Mouse (Mus musculus): ENCODE data around the gene Znrf1. TPM values are rescaled to one million over a fixed set of nuclear protein-coding genes. Genes with fewer than 3 reads are reported as not detected.
A peak's percentile ranks its signal among the peaks of the same experiment; 100 is the strongest.

Gene Znrf1
- polyA plus RNA-seq, 1 experiment from 2014 or later: 66.0 TPM

DNA sequence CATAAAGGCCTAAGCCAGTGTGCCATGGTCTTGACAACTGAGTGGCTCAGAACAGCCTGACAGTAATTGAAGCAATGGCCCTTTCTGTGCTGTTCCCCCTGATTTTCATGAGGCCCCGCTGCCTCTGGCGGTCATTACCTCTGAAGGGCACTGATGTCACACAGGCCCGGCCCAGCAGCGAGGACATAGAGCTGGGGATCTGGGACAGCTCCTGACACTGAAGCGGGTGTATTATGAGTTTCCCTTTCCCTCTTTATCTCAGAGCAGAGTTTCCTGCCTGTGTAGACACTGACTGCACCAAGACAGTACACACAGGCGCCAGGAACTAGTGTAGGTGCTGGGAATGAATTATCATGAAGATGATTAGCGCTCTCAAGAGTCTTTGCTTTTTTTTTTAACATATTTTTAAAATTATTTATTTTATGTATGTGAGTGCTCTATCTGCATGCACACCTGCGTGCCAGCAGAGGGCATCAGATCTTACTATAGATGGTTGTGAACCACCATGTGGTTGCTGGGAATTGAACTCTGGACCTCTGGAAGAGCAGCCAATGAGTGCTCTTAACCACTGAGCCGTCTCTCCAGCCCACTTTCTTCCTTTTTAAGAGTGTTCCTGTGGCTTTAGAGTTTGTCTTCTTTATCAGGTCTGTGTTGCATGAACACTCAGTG lies 7.9 kb downstream of the Znrf1 start:
- Histone ChIP-seq H3K4me1 (replicated peaks; ENCODE audit: control insufficient read depth, insufficient read depth, low read length) (peaks cover 24% of the 10 kb centered on the region), H3K4me3 (replicated peaks; ENCODE audit: low read length) (no peak overlapping the region), H3K9me3 (ENCODE audit: control insufficient read depth, low read length) (no peaks in the 10 kb centered on the region), H3K27ac (ENCODE audit: low read length) (no peak overlapping the region), H3K36me3 (ENCODE audit: control insufficient read depth, insufficient read depth) (no peaks in the 10 kb centered on the region), H3K4me2 (ENCODE audit: low read length) (no peak overlapping the region), H3K27me3 (replicated peaks; ENCODE audit: control insufficient read depth, insufficient read depth, low read length) (no peaks in the 10 kb centered on the region), H3K9ac (replicated peaks; ENCODE audit: low read depth, low read length) (no peak overlapping the region)
- 81% methylated on average over 9 of the region's 9 CpGs for WGBS
- ATAC-seq: no peak

DNA sequence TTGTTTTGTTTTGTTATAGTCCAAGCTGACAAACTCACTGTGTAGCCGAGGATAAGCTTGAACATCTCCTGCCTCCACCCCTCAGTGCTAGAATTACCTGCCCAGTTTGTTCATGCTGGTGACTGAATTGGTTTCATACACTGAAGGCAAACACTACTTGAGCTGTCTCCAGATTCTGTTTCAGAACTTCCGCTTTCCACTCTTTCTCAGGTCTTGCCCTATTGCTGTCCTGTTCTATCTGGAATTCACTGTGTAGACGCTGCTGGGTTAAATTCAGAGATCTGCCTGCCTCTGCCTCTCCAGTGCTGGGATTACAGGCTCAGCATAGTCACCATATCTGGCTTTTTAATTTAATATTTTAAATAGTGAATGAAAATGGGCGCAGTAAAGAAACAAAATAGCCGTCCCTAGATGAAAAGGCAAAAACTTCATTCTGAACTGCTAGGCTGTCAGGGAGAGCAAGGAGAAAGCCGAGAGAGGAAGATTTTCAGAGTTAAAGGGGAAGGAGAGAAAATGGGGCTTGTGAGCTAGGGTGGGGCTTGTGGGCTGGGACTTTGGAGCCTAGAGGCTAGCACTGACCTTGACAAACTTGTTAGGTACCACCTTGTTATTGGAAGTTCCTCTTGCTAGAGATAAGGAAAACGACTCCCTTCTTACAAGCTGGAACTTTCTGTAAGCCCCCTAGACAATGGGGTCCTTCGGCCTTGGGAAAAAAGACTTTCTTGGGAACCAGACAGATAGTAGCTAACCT lies 9.7 kb downstream of the Znrf1 start:
- H3K9ac ChIP-seq (replicated peaks; ENCODE audit: low read depth, low read length): no peak overlapping the region
- H3K27me3 ChIP-seq (replicated peaks; ENCODE audit: control insufficient read depth, insufficient read depth, low read length): no peaks in the 10 kb centered on the region
- no peaks in the 10 kb centered on the region for H3K36me3 ChIP-seq (ENCODE audit: control insufficient read depth, insufficient read depth)
- 91% methylated on average over 8 of the region's 8 CpGs for WGBS
- no peaks in the 10 kb centered on the region for H3K9me3 ChIP-seq (ENCODE audit: control insufficient read depth, low read length)
- ATAC-seq: no peak
- no peak overlapping the region for H3K4me3 ChIP-seq (replicated peaks; ENCODE audit: low read length)
- no peak overlapping the region for H3K4me2 ChIP-seq (ENCODE audit: low read length)
- peaks cover 16% of the 10 kb centered on the region for H3K4me1 ChIP-seq (replicated peaks; ENCODE audit: control insufficient read depth, insufficient read depth, low read length)
- no peak overlapping the region for H3K27ac ChIP-seq (ENCODE audit: low read length)

DNA sequence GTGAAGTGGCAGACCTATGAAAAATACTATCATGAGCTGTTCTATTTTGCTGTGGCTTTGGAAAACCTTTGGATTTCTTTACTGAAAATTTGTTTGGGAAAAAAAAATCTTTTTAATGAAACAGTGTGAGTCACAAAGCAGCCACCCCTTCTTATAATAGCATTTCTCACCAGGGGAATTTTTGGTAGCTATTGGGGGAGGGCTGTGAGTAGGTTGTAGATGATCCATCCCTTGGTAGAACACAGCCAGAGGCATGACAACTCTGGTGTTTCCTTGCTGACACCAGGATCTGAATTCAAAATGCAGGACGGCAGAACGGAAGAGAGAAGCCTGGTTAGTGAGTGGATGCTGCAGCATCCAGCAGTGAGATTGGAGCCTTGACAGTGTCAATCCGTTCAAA lies 11.2 kb downstream of the Znrf1 start:
- no peaks in the 10 kb centered on the region for H3K9me3 ChIP-seq (ENCODE audit: control insufficient read depth, low read length)
- no peaks in the 10 kb centered on the region for H3K27me3 ChIP-seq (replicated peaks; ENCODE audit: control insufficient read depth, insufficient read depth, low read length)
- no peak overlapping the region for H3K4me3 ChIP-seq (replicated peaks; ENCODE audit: low read length)
- WGBS: 86% methylated on average over 3 of the region's 3 CpGs
- no peak overlapping the region for H3K27ac ChIP-seq (ENCODE audit: low read length)
- H3K4me2 ChIP-seq (ENCODE audit: low read length): no peak overlapping the region
- H3K9ac ChIP-seq (replicated peaks; ENCODE audit: low read depth, low read length): no peak overlapping the region
- no peaks in the 10 kb centered on the region for H3K36me3 ChIP-seq (ENCODE audit: control insufficient read depth, insufficient read depth)
- no peak for ATAC-seq
- peaks cover 10% of the 10 kb centered on the region for H3K4me1 ChIP-seq (replicated peaks; ENCODE audit: control insufficient read depth, insufficient read depth, low read length)

DNA sequence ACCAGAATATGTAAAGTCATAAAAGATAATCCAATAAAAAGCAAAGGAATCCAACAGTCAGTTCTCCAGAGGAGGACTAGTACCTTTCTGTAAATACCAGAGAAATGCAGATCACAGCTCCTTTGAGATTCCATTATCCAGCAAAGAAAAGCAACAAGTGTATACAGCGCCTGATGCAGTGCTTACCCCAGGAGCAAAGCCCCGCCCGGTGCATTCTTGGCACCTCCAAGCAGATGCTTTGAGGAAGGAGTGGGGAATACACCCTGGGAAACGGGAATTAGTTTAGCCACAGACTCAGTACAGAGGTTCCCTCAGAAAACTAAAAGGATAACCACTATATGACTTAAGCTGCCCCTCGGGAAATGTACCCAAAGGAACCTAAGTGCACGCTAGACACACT lies 12.3 kb downstream of the Znrf1 start:
- peaks cover 10% of the 10 kb centered on the region for H3K4me1 ChIP-seq (replicated peaks; ENCODE audit: control insufficient read depth, insufficient read depth, low read length)
- WGBS: 81% methylated on average over 6 of the region's 6 CpGs

DNA sequence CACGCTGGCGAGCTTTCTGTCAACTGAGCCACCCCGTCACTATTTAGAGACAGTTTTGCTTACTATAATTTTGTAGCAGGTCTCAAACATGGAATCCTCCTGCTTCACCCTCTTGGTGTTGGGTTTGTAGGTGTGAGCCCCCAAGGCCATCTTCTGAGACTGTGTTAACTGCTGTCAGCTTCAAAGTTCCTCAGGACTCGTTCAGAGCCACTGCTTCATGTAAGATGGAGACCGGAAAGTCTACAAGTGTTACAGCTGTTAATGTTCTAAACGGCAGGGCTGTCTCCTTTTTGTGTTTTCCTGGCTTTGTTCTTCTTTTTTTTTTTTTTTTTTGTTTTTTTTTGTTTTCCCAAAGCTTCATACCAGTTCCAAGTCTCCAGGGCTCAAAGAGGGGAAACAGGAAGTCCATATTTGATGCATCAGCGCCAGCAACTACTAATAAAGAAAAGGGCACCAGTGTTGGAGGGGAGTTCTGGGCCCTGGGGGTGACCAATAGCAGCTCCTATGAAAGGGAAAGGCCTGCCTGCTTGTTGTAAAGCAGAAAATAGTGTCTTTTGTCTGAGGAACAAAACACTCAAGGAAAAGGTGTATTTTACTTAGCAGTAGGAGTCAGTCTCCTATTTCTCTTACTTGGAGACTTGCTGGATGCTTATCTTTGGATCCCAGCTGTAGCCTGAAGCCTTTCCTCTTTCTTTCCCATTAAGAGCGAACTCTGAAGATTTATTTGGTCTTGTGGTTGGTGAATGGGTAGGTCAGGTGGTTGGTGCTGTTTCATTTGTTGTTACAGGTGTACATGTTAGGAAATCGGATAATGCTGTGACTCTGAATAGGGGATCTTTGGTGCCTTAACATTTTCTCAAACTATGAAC lies 14.3 kb downstream of the Znrf1 start:
- no peak overlapping the region for H3K4me2 ChIP-seq (ENCODE audit: low read length)
- H3K9ac ChIP-seq (replicated peaks; ENCODE audit: low read depth, low read length): no peak overlapping the region
- H3K36me3 ChIP-seq (ENCODE audit: control insufficient read depth, insufficient read depth): no peaks in the 10 kb centered on the region
- peak overlapping the region; percentile 59; the same call in 1 of the 2 replicates for H3K27ac ChIP-seq (ENCODE audit: low read length)
- no peaks in the 10 kb centered on the region for H3K27me3 ChIP-seq (replicated peaks; ENCODE audit: control insufficient read depth, insufficient read depth, low read length)
- peaks cover 18% of the 10 kb centered on the region for H3K4me1 ChIP-seq (replicated peaks; ENCODE audit: control insufficient read depth, insufficient read depth, low read length)
- no peaks in the 10 kb centered on the region for H3K9me3 ChIP-seq (ENCODE audit: control insufficient read depth, low read length)
- no peak for ATAC-seq
- no peak overlapping the region for H3K4me3 ChIP-seq (replicated peaks; ENCODE audit: low read length)
- WGBS: 66% methylated on average over 9 of the region's 9 CpGs

More for the DNA sequence above, 12.3 kb downstream of the Znrf1 start:
- no peaks in the 10 kb centered on the region for H3K36me3 ChIP-seq (ENCODE audit: control insufficient read depth, insufficient read depth)
- no peaks in the 10 kb centered on the region for H3K9me3 ChIP-seq (ENCODE audit: control insufficient read depth, low read length)
- no peak for ATAC-seq
- H3K9ac ChIP-seq (replicated peaks; ENCODE audit: low read depth, low read length): no peak overlapping the region
- H3K27ac ChIP-seq (ENCODE audit: low read length): no peak overlapping the region
- H3K4me2 ChIP-seq (ENCODE audit: low read length): no peak overlapping the region
- H3K27me3 ChIP-seq (replicated peaks; ENCODE audit: control insufficient read depth, insufficient read depth, low read length): no peaks in the 10 kb centered on the region
- no peak overlapping the region for H3K4me3 ChIP-seq (replicated peaks; ENCODE audit: low read length)

DNA sequence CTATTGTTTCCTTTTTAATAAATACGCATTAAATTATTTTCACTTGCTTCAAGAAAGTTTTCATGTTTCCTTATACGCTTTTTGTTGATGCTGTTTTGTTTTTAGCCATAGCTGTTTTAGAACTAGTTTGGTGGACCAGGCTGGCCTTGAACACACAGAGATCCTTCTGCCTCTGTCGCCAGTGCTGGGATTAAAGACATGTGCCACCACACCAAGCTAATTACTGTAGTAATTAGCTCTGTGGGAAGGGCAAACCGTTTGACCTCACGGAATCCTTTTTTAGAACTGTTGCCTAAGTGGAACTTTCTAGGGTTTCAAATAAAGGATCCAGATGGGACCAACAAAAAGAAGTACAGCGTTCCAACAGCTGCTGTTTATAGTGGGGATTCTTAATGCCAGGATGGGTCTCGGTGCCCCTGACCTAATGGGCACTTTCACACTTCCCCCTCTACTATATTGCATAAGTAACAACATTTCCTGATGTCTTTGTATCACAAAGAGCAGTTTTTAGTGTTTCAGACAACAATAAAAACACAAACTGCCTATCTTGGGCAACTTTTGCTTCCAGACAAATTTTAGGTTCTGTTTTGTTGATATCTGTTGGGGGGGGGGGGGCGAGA lies 15.7 kb downstream of the Znrf1 start:
- Histone ChIP-seq H3K36me3 (ENCODE audit: control insufficient read depth, insufficient read depth) (no peaks in the 10 kb centered on the region), H3K4me3 (replicated peaks; ENCODE audit: low read length) (no peak overlapping the region), H3K4me2 (ENCODE audit: low read length) (no peak overlapping the region), H3K27ac (ENCODE audit: low read length) (no peak overlapping the region), H3K4me1 (replicated peaks; ENCODE audit: control insufficient read depth, insufficient read depth, low read length) (peaks cover 22% of the 10 kb centered on the region), H3K9me3 (ENCODE audit: control insufficient read depth, low read length) (no peaks in the 10 kb centered on the region), H3K27me3 (replicated peaks; ENCODE audit: control insufficient read depth, insufficient read depth, low read length) (no peaks in the 10 kb centered on the region), H3K9ac (replicated peaks; ENCODE audit: low read depth, low read length) (no peak overlapping the region)
- 49% methylated on average over 8 of the region's 8 CpGs for WGBS
- no peak for ATAC-seq

DNA sequence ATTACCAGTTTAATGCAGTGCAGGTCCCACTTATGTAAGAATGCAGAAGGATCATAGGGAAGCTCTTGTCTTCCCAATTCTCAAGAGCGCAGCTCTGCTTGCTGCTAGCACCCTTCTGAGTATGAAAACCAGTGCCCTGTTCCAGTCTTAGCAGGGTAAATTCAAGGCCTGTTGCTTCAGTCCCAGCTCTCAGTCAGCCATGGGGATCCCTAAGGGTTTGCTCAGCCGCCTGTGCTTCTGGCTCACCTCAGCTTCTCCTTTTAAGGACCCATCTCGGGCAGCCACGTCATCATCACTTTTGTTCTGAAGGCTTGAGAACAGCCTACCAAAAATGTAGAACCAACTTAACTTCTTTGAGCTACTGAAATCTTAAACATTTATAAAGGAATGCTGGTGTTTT lies 25.9 kb downstream of the Znrf1 start:
- Histone ChIP-seq H3K4me3 (replicated peaks; ENCODE audit: low read length) (no peak overlapping the region), H3K4me1 (replicated peaks; ENCODE audit: control insufficient read depth, insufficient read depth, low read length) (peaks cover 17% of the 10 kb centered on the region), H3K9me3 (ENCODE audit: control insufficient read depth, low read length) (no peaks in the 10 kb centered on the region), H3K36me3 (ENCODE audit: control insufficient read depth, insufficient read depth) (no peaks in the 10 kb centered on the region), H3K27ac (ENCODE audit: low read length) (no peak overlapping the region), H3K27me3 (replicated peaks; ENCODE audit: control insufficient read depth, insufficient read depth, low read length) (no peaks in the 10 kb centered on the region), H3K9ac (replicated peaks; ENCODE audit: low read depth, low read length) (no peak overlapping the region), H3K4me2 (ENCODE audit: low read length) (no peak overlapping the region)
- 86% methylated on average over 4 of the region's 4 CpGs for WGBS
- no peak for ATAC-seq

DNA sequence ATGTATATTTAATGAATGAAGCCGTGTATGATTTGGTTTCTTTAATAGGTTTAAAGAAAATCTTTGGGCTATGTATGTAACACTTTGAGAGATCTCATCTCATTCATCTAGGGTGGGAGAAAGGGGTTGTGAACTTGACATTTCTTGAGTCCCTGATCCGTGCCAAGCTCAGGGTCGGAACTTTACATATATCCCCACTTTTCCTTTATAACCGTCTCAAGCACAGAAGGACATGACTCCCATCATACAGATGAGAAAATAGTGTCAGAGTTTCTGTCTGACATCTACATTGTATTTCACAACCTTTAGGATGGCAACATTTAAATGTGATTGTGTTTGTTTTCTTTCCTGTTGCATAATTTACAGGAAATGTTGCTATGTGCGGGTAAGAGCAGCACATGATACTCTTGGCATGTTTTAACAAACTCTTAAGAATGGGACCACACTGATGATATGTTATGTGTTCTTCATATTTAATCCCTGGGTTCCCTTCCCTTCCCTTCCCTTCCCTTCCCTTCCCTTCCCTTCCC lies 26.4 kb downstream of the Znrf1 start:
- Histone ChIP-seq H3K9ac (replicated peaks; ENCODE audit: low read depth, low read length) (no peak overlapping the region), H3K9me3 (ENCODE audit: control insufficient read depth, low read length) (no peaks in the 10 kb centered on the region), H3K27ac (ENCODE audit: low read length) (no peak overlapping the region), H3K4me2 (ENCODE audit: low read length) (no peak overlapping the region), H3K36me3 (ENCODE audit: control insufficient read depth, insufficient read depth) (no peaks in the 10 kb centered on the region), H3K4me1 (replicated peaks; ENCODE audit: control insufficient read depth, insufficient read depth, low read length) (peaks cover 17% of the 10 kb centered on the region), H3K4me3 (replicated peaks; ENCODE audit: low read length) (no peak overlapping the region), H3K27me3 (replicated peaks; ENCODE audit: control insufficient read depth, insufficient read depth, low read length) (no peaks in the 10 kb centered on the region)
- 92% methylated on average over 5 of the region's 5 CpGs for WGBS
- no peak for ATAC-seq

DNA sequence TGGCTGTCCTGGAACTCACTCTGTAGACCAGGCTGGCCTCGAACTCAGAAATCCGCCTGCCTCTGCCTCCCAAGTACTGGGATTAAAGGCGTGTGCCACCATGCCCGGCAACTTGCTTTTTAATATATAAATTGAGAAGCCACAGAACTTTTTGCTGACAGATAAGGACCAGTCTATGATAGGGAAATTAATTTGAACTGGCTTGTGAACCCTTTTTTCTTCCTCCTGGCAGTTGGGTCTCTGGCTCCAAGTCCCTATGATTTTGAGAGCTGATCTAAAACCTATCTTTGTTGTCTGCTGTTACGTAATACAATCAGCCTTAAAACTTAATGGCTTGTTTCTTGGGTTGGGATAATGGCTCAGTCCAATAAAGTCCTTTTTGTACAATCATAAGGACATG lies 27.2 kb downstream of the Znrf1 start:
- H3K36me3 ChIP-seq (ENCODE audit: control insufficient read depth, insufficient read depth): no peaks in the 10 kb centered on the region
- H3K27ac ChIP-seq (ENCODE audit: low read length): no peak overlapping the region
- no peaks in the 10 kb centered on the region for H3K27me3 ChIP-seq (replicated peaks; ENCODE audit: control insufficient read depth, insufficient read depth, low read length)
- no peak overlapping the region for H3K4me3 ChIP-seq (replicated peaks; ENCODE audit: low read length)
- no peak for ATAC-seq
- peaks cover 25% of the 10 kb centered on the region for H3K4me1 ChIP-seq (replicated peaks; ENCODE audit: control insufficient read depth, insufficient read depth, low read length)
- H3K4me2 ChIP-seq (ENCODE audit: low read length): no peak overlapping the region
- 97% methylated on average over 5 of the region's 5 CpGs for WGBS
- H3K9me3 ChIP-seq (ENCODE audit: control insufficient read depth, low read length): no peaks in the 10 kb centered on the region
- no peak overlapping the region for H3K9ac ChIP-seq (replicated peaks; ENCODE audit: low read depth, low read length)
